In genomic region chr15:98776280-98777004, GRCm38 (mm10) we compare ENCODE assay signal across 1 mouse cellular context.
TF ChIP-seq lines count a peak whose summit lies in the region.

No protein-coding gene starts in this region.

TF ChIP-seq in CH12.LX, 34 proteins besides CTCF, POLR2A, EP300 and RAD21 (continued from another document):
- no peak for TF ChIP-seq USF2 (conservative IDR thresholded peaks at IDR 0.05; ENCODE audit: low read depth, low read length)
- peak; percentile 70 for TF ChIP-seq BHLHE40 (IDR thresholded peaks at IDR 0.05; ENCODE audit: low read depth, low read length)
- peak; percentile 74 for TF ChIP-seq ETS1 (conservative IDR thresholded peaks at IDR 0.05; ENCODE audit: low read depth, low read length)
- TF ChIP-seq ZC3H11A (IDR thresholded peaks at IDR 0.05; ENCODE audit: low read depth, low read length) = no peak
- TF ChIP-seq PAX5 (IDR thresholded peaks at IDR 0.05; ENCODE audit: low read length) = no peak
- peak; percentile 83 for TF ChIP-seq MEF2A (IDR thresholded peaks at IDR 0.05; ENCODE audit: borderline replicate concordance, low read depth, low read length)
- peak; percentile 47 for TF ChIP-seq NELFE (IDR thresholded peaks at IDR 0.05; ENCODE audit: low read depth, low read length)
- TF ChIP-seq POLR2AphosphoS2 (IDR thresholded peaks at IDR 0.05; ENCODE audit: low read depth, low read length) = no peak
- no peak for TF ChIP-seq RCOR1 (conservative IDR thresholded peaks at IDR 0.05; ENCODE audit: low read depth, low read length)
- peak; percentile 21 for TF ChIP-seq SMC3 (IDR thresholded peaks at IDR 0.05; ENCODE audit: low read depth, low read length)
- TF ChIP-seq NRF1 (IDR thresholded peaks at IDR 0.05; ENCODE audit: low read depth, low read length) = peak; percentile 65
- TF ChIP-seq USF1 (IDR thresholded peaks at IDR 0.05; ENCODE audit: low read depth, low read length) = no peak
- no peak; the same call in 1 of the 2 replicates for TF ChIP-seq MAFK (IDR thresholded peaks at IDR 0.05; ENCODE audit: insufficient replicate concordance, low read length)
- peak; percentile 81 for TF ChIP-seq MAZ (IDR thresholded peaks at IDR 0.05; ENCODE audit: low read depth, low read length)
- TF ChIP-seq CHD1 (IDR thresholded peaks at IDR 0.05; ENCODE audit: low read depth, low read length) = no peak
- TF ChIP-seq ZKSCAN1 (IDR thresholded peaks at IDR 0.05; ENCODE audit: borderline replicate concordance, low read depth, low read length) = no peak
- no peak for TF ChIP-seq JUND (conservative IDR thresholded peaks at IDR 0.05; ENCODE audit: low read depth, low read length)
